Mouse (Mus musculus) gastrocnemius, adult 8-10 months (tissue): Measurements from ENCODE around the gene 4921504E06Rik. TPM values are rescaled to one million over a fixed set of nuclear protein-coding genes. Genes with fewer than 3 reads are reported as not detected.

Source experiments
- DNase-seq, 2 experiments: peaks; one replicate each; pipeline ENCODE4 v3.0.0; 2022; ENCODE audit warnings: low spot score in 2 of 2
- total RNA-seq, 4 experiments: library from RNA; stranded (reverse); gene quantifications; 2 replicates each; pipeline ENCODE4 v1.2.4; 2022

The 4921504E06Rik gene
- total RNA-seq, 4 experiments from 2014 or later = not detected

DNA sequence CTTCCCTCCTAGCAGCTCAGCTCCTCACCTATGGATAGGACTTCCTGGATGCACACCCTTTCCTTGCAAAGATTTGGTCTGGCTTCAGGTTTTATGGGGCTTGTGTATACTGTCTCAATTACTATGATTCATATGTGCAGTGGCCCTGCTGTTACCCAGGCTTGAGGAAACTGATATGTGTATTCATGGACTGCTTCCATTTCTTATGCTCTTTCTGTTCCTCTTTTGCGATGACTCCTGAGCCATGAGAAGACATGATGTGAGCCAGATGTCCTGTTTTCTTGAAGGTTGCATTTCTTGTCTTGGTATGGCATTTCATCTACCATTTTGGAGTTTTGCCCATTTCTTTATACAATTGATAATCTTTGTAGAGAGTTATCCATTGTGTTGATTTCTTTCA, 48.0 kb downstream of the 4921504E06Rik start:
- no peak for DNase-seq

DNA sequence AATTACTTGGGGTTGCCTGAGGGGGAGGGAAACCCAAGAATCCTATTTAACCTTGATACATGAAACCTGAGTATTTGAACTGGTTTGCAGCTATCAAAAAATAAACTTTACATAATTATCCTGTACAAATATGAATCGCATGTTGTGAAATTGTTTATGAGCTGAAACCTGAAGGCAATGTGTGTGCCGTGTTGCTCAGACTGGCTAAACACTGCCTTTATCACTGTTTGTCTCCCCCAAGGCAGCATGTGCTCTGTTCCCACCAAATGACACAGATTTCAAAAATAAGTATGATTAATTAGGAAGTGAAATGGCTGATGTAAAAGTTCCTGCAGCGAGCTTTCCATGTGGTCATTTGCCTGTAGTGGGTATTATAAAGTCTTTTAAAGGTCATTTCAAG, 63.5 kb downstream of the 4921504E06Rik start:
- DNase-seq = no peak

GRCm38 (mm10) chr2:19461940-19462339, 91.8 kb downstream of the 4921504E06Rik start:
- DNase-seq = no peak

DNA sequence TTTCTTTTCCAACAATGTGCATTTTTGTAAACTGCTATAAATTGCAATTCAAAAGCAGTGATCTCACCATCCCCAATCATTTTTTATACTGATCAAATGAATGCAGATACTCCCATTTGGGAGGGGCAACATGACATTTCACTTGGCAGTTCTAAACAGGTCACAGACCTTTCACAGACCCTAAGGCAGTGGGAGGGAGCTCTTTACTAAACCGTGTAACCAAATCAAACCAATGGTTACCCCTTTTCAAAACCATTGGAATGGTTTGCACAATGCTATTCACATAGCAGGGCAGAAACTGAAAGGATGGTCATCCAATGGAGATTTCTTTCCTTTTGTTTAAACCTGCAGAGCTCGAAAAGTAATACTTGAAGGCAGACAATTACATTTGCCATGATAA, 94.9 kb downstream of the 4921504E06Rik start:
- DNase-seq = no peak

DNA sequence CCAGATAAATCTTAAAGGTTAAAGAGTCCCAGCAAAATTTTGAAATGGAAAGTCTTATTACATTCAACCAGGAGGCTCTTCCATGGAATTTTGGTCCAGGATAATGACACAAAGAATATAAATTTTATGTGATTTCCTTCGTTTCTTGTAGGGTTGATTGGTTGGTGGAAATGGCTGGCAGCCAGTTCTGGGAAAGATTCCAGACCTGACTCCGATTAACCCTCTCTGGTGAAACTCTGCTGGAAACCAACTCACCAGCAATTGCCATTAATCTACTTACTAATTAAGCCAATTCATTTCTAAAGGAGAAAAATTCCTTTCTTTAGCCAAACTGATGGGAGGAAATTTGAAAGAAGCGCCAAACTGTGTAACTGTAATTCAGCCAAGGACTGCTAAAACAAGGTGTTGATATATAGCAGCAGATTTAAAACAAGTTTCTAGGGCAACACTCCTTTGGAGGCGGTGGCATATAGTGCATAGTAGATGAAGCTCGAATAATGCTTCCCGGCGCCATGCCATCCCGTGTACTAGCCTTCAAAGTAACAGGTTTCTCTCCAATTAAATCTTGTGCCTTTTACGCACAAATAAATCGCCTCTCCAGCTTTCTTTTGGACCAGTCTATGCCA, 97.7 kb downstream of the 4921504E06Rik start:
- DNase-seq = no peak

DNA sequence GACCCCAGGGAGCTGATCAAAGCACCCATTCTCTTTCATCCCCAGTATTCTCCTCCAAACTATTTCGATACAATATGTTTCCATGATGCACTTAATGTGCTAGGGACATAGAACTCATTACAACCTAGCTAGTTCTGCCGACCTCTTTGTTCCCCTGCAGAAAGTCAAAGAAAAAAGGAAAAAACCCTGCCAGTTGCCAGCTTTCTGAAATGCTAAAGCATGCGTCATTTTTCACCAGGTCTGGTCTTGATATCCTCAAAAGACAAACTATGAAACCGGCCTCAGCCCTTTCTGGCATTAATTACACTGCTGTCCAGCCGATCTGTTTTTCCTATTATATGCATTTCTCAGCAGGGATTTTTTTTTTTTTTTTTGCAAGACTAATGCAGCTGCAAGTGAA, 98.5 kb downstream of the 4921504E06Rik start:
- DNase-seq = no peak

GRCm38 (mm10) chr2:19452531-19453055, 101.1 kb downstream of the 4921504E06Rik start:
- DNase-seq = no peak

- no peak for DNase-seq
Observed at GRCm38 (mm10) chr2:19449308-19449707, 104.4 kb downstream of the 4921504E06Rik start.

GRCm38 (mm10) chr2:19448042-19448700, 105.5 kb downstream of the 4921504E06Rik start:
- DNase-seq = no peak

- DNase-seq = no peak
Observed at GRCm38 (mm10) chr2:19446746-19447145, 107.0 kb downstream of the 4921504E06Rik start.

- DNase-seq = no peak
Observed at GRCm38 (mm10) chr2:19445871-19446501, 107.7 kb downstream of the 4921504E06Rik start.

GRCm38 (mm10) chr2:19444931-19445831, 108.5 kb downstream of the 4921504E06Rik start, which contains the start of gene Ptf1a:
Gene Ptf1a (plus strand): TSS chr2:19445663.
- DNase-seq = no peak

- no peak for DNase-seq
Observed at GRCm38 (mm10) chr2:19444346-19444745, 109.4 kb downstream of the 4921504E06Rik start.

DNA sequence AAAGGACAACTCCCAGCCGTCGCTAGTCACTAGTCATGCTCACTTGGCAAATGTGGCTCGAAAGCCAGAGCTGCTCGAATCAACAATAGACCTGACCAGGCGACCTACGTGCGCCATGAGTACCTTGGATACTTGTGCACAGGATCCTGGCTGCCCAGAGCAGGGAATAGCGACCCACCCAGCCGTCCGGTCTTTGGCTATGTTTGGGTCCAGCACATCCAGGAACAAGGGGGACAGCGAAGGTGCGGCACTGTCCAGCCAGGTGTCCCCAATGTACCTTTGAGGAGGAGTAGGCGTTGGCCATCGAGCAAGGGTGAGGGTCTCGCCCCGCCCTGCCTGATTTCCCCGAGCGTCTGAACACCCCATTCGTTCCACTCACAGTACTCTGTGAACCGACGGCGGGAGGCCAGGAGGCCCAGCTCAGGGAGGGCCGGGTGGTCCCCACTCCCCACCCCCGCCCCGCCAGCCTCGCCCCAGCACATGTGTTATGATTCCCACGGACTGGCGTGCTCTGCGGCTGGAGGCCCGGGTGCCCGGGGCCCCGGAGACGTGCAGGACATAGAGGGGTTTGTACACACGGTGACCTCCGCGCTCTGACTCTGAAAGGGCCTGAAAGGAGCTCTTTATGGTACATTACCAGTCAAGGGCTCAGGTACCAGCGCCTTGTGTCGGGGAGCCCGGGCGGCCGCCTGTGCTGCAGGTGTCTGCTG, 121.9 kb downstream of the 4921504E06Rik start:
- DNase-seq = no peak

GRCm38 (mm10) chr2:19431186-19431585, 122.5 kb downstream of the 4921504E06Rik start:
- no peak for DNase-seq

GRCm38 (mm10) chr2:19430746-19431145, 123.0 kb downstream of the 4921504E06Rik start:
- no peak for DNase-seq

DNA sequence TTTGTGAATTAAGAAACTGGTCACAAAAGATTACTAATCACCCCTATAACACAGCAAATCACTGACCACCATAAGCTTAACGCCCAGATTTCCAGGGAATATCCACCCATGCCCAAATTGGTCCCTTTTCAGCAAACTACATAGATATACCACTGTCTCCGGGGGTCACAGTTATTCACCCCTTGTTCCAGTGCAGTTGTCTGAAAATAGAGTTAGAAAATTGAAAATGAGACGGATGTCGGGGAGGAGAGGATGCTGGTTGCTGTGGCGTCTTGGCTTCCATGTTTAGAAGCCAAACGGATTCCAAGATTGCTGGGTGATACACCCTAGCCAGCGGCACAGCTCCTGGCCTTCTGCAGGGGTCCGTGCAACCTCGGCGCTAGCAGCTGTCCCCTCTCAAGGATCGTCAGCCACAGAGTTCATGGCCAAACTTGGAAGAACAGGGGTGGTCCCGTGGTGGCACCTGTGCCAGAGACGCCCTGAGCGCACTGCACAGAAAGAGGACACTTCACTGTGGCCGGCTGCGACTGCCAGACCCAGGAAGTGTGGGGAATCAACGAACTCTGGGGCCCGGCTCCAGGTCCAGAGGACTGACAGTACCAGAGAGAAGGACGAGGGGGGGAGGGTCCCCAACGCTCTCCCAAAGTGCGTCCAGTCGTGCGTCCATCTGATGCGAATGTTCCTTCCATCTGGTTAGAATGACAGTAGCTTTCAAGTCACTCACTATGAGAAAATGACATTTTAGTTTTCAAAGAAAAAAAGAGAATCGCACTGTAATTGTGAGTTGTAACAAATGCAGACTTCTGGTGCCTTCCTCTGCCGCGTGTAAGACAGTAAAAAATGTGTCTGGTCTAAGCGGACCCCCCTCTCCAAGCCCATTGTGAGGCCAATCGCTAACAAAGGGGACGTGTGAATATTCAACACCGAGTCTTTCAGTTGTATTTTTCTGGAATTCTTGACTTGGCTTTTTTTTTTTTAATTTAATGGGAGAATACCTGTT, 123.7 kb downstream of the 4921504E06Rik start:
- DNase-seq = no peak

- DNase-seq = no peak
Observed at GRCm38 (mm10) chr2:19429031-19429430, 124.7 kb downstream of the 4921504E06Rik start.

DNA sequence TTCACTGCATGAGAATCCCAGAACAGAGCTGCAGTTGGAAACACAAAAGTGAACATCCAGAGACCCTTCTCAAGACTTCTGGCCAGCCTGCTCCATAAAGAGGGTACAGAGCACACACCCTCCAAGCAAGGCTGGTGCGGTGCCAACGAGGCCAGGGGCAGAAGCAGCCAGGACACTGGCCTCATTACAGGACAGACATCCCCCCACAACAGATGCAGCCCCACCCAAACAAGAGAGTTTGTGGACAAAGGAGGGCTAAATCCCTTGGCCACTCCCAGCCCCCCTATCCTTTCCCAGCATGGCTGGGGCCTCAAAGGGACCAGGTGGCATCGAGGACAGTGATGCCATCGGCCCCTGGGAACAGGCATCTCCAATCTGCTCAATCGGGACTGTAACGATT, 130.6 kb downstream of the 4921504E06Rik start:
- DNase-seq = no peak
